Mouse (Mus musculus): ENCODE data around the gene Syt15. TPM values are rescaled to one million over a fixed set of nuclear protein-coding genes. Genes with fewer than 3 reads are reported as not detected.

Syt15 gene
- total RNA-seq (2023) = not detected

DNA sequence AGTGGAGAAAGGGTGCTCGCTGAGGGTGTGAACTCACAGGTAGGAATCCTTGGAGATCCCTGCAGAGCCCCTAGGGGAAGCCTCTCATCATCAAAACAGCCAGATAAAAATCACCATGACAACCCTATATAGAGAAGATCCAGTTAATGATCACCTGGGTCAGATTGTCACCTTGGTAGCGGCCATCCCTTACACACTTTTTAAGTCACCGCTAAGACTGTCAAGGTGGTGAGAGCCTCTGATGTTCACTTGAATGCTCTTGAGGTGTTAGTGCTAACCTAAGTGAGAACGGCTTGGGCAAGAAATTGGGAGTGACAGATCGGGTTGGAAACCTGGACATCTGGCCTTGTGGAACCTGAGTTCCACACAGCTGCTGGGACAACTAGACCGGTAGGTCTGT lies at the start of gene Syt15:
TSS of gene Syt15 (plus strand) at position 301 of the 400 bp plus-strand sequence.

DNA sequence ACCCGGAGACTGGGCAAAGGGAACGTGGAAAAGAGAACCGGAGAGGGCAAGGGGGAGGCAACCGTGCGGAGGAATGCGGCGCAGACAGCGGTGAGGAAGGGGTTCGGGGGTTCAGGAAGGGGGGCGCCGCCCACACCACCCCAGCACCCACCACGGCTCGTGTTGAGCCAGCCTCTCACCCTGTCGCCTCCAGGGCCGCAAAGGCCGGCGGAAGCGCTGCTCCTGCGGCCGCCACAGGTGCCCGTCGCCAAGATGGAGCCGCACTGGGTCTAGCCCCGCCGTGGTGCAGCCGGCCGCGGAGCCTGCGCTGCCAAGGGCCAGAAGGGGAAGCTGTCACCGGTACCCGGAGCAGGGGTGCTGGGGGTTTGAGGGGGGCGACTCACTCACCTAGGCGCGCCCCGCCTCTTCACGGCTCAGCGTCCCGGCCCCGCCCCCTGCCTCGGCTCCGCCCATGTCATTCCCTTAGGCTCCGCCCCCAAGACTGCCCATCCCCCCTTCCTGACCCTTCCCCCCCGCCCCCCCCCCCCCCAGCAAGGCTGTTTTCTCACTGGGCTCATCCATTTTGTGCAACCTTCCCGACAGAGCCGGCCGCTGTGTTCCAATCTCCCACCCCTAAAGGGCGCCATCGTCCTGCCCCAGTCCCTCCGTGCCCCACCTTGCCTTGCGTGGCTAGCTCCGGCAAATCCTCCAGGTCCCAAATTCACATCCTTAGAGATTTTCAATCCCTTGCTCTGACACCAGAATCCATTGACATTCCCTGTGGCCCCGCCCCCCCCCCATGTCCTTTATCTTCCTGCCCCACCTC lies 18.0 kb upstream of the Syt15 start, which contains the start of gene Gprin2:
TSS of gene Gprin2 (minus strand) at position 423 of the 805 bp plus-strand sequence.

Other genes with a start within 250 kb of the Syt15 start
- under 1 TPM; 0.15 to 0.26 TPM for gene Zfp488, start 240.8 kb upstream of the Syt15 start, total RNA-seq (2023)
- gene Gm30083, start 204.4 kb upstream of the Syt15 start, total RNA-seq (2023) = not detected
- not detected for gene Gm5460, start 202.8 kb upstream of the Syt15 start, total RNA-seq (2023)
- not detected for gene Antxrl, start 166.9 kb upstream of the Syt15 start, total RNA-seq (2023)
- gene Anxa8, start 133.6 kb upstream of the Syt15 start, total RNA-seq (2023) = not detected
- not detected for gene A630023A22Rik, start 116.8 kb upstream of the Syt15 start, total RNA-seq (2023)
- gene Npy4r, start 67.1 kb upstream of the Syt15 start, total RNA-seq (2023) = not detected
- gene Gprin2, start 17.9 kb upstream of the Syt15 start, total RNA-seq (2023) = not detected
- 10 to 100 TPM; 21.0 to 25.4 TPM for gene Shld2, start 90.9 kb downstream of the Syt15 start, total RNA-seq (2023)
- 100 to 1,000 TPM; 450 to 465 TPM for gene Glud1, start 91.1 kb downstream of the Syt15 start, total RNA-seq (2023)
- not detected for gene Fam25c, start 135.8 kb downstream of the Syt15 start, total RNA-seq (2023)
- not detected for gene Sncg, start 155.2 kb downstream of the Syt15 start, total RNA-seq (2023)
- not detected for gene Mmrn2, start 155.9 kb downstream of the Syt15 start, total RNA-seq (2023)